Mouse (Mus musculus) MEL (cell line): ENCODE results near the gene Usp50.

Source experiments
- CTCF ChIP-seq, 3 experiments: IDR thresholded peaks in 2 of 3; conservative IDR thresholded peaks in 1 of 3; 2 replicates each; pipeline ENCODE4 v1.5.1; 2011 to 2012; ENCODE audit warnings: low read length in 3 of 3, low read depth in 2 of 3, mild to moderate bottlenecking in 2 of 3, improper control_type of control experiment in 1 of 3, inconsistent platforms in 1 of 3, mixed read lengths in 1 of 3, moderate library complexity in 1 of 3; ENCODE audit not compliant: control insufficient read depth in 1 of 3, insufficient read depth in 1 of 3, poor library complexity in 1 of 3, severe bottlenecking in 1 of 3
- GATA1 ChIP-seq: IDR thresholded peaks from 2 replicates; pipeline ENCODE4 v1.6.1; 2011; ENCODE audit warnings: low read depth, low read length, improper control_type of control experiment
- MXI1 ChIP-seq: IDR thresholded peaks from 2 replicates; pipeline ENCODE4 v1.6.1; 2011; ENCODE audit warnings: mild to moderate bottlenecking, low read depth, low read length, improper control_type of control experiment
- NRF1 ChIP-seq: IDR thresholded peaks from 2 replicates; pipeline ENCODE4 v1.6.1; 2014; ENCODE audit warnings: low read depth, mild to moderate bottlenecking, inconsistent platforms, low read length, improper control_type of control experiment, moderate library complexity; ENCODE audit not compliant: poor library complexity, insufficient read depth, severe bottlenecking
- POLR2A ChIP-seq, 2 experiments: IDR thresholded peaks; 2 replicates each; pipeline ENCODE4 v1.6.1; 2011 to 2012; ENCODE audit warnings: low read length in 2 of 2, mild to moderate bottlenecking in 2 of 2, control low read depth in 1 of 2, improper control_type of control experiment in 1 of 2, low read depth in 1 of 2, moderate library complexity in 1 of 2; ENCODE audit not compliant: control insufficient read depth in 1 of 2, insufficient read depth in 1 of 2, poor library complexity in 1 of 2
- USF1 ChIP-seq: IDR thresholded peaks from 2 replicates; pipeline ENCODE4 v1.6.1; 2014; ENCODE audit warnings: low read depth, mild to moderate bottlenecking, inconsistent platforms, low read length, improper control_type of control experiment, moderate library complexity
- ZC3H11A ChIP-seq: IDR thresholded peaks from 2 replicates; pipeline ENCODE4 v1.6.1; 2012; ENCODE audit warnings: low read depth, mild to moderate bottlenecking, inconsistent platforms, low read length, improper control_type of control experiment

- TF ChIP-seq CTCF (IDR thresholded peaks at IDR 0.05 in 2 of 3, conservative IDR thresholded peaks at IDR 0.05 in 1 of 3; ENCODE audit: control insufficient read depth in 1 of 3, insufficient read depth in 1 of 3, low read depth in 2 of 3, low read length in 3 of 3, poor library complexity in 1 of 3, severe bottlenecking in 1 of 3) (no peak), POLR2A (IDR thresholded peaks at IDR 0.05; ENCODE audit: control insufficient read depth in 1 of 2, insufficient read depth in 1 of 2, low read depth in 1 of 2, low read length in 2 of 2, poor library complexity in 1 of 2) (no peak), ZC3H11A (no peak), NRF1 (no peak), USF1 (no peak), GATA1 (no peak), MXI1 (no peak)
These were observed 34.1 kb upstream of the Usp50 start for GRCm38 (mm10) chr2:126817414-126817813.
